Mouse (Mus musculus) lung, postnatal 14 days (tissue): Measurements from ENCODE around the gene Polr2a.

Experiments
- DNase-seq: peaks from one replicate; pipeline ENCODE4 v3.0.0; 2021

Polr2a gene

GRCm38 (mm10) chr11:69778985-69779384 is 20.5 kb upstream of the Polr2a start:
- no peak for DNase-seq

- DNase-seq = no peak
Measured at GRCm38 (mm10) chr11:69778258-69778982, 20.0 kb upstream of the Polr2a start.

- DNase-seq = no peak
Measured at GRCm38 (mm10) chr11:69777504-69778257, 19.2 kb upstream of the Polr2a start.

- no peak for DNase-seq
Measured at GRCm38 (mm10) chr11:69776488-69776887, 18.1 kb upstream of the Polr2a start.

- DNase-seq = no peak
Measured at GRCm38 (mm10) chr11:69775716-69776115, 17.3 kb upstream of the Polr2a start.

GRCm38 (mm10) chr11:69774961-69775360 is 16.5 kb upstream of the Polr2a start:
- DNase-seq = no peak

- peak; percentile 46 for DNase-seq
Measured at GRCm38 (mm10) chr11:69767625-69767909, 9.1 kb upstream of the Polr2a start.

- peak; percentile 28 for DNase-seq
Measured at GRCm38 (mm10) chr11:69766872-69767624, 8.6 kb upstream of the Polr2a start.

- DNase-seq = peak; percentile 80
Measured at GRCm38 (mm10) chr11:69766126-69766609, 7.7 kb upstream of the Polr2a start.

GRCm38 (mm10) chr11:69765221-69766125 is 7.0 kb upstream of the Polr2a start, which contains the start of gene Zbtb4:
Zbtb4 (plus strand) TSS chr11:69765912.
- peak; percentile 53 for DNase-seq

- DNase-seq = no peak
Measured at GRCm38 (mm10) chr11:69763551-69763950, 5.1 kb upstream of the Polr2a start.

GRCm38 (mm10) chr11:69761868-69762267 is 3.4 kb upstream of the Polr2a start, which contains the start of gene Slc35g3:
Slc35g3 (minus strand) TSS chr11:69761968.
- DNase-seq = no peak

GRCm38 (mm10) chr11:69760901-69761200 is 2.4 kb upstream of the Polr2a start:
- no peak for DNase-seq

- DNase-seq = no peak
Measured at GRCm38 (mm10) chr11:69760160-69760900, 1.9 kb upstream of the Polr2a start.

- DNase-seq = peak; percentile 88
Measured at GRCm38 (mm10) chr11:69758971-69759721, 709 bp upstream of the Polr2a start.

- DNase-seq = peak; percentile 98
Measured at GRCm38 (mm10) chr11:69758090-69758456, 364 bp downstream of the Polr2a start.

GRCm38 (mm10) chr11:69757303-69758089 is 941 bp downstream of the Polr2a start:
- DNase-seq = no peak

GRCm38 (mm10) chr11:69754701-69755100 is 3.7 kb downstream of the Polr2a start:
- DNase-seq = peak; percentile 52

- no peak for DNase-seq
Measured at GRCm38 (mm10) chr11:69754233-69754632, 4.2 kb downstream of the Polr2a start.

GRCm38 (mm10) chr11:69752686-69753085 is 5.8 kb downstream of the Polr2a start:
- DNase-seq = no peak
